Mouse (Mus musculus) liver, embryonic 14.5 days (tissue): ENCODE measurements around the gene Clasp1. TPM values are rescaled to one million over a fixed set of nuclear protein-coding genes. Genes with fewer than 3 reads are reported as not detected.

ENCODE experiments used
- ATAC-seq: fragments of 200-750 bp; cut with Nextera tagmentation; 2 replicates; pipeline ENCODE4 v1.8.0; 2017; ENCODE audit warnings: moderate number of reproducible peaks, mild to moderate bottlenecking, moderate library complexity; ENCODE audit not compliant: insufficient read depth
- DNase-seq, 3 experiments: peaks; one replicate each; pipeline ENCODE4 v3.0.0-alpha.2; 2012 to 2013; ENCODE audit warnings: low read depth in 3 of 3, low spot score in 3 of 3
- H3K27ac ChIP-seq: fragments of 300-500 bp; sonication (generic); 2 replicates; pipeline ENCODE4 v1.5.1; 2014; ENCODE audit warnings: moderate library complexity, mild to moderate bottlenecking, control low read depth, inconsistent platforms
- H3K27me3 ChIP-seq: fragments of 300-500 bp; sonication (generic); 2 replicates; pipeline ENCODE4 v1.6.1; 2014; ENCODE audit warnings: mild to moderate bottlenecking, low read length, moderate library complexity; ENCODE audit not compliant: control insufficient read depth, insufficient read depth
- H3K36me3 ChIP-seq: fragments of 300-500 bp; sonication (generic); replicated peaks from 2 replicates; pipeline ENCODE4 v1.6.1; 2014; ENCODE audit warnings: low read depth; ENCODE audit not compliant: control insufficient read depth, insufficient read depth
- H3K4me1 ChIP-seq, 2 experiments: fragments of 200-500 bp in 1 of 2; fragments of 300-500 bp in 1 of 2; sonication (generic) in 1 of 2; replicated peaks; 2 replicates each; pipeline ENCODE4 v1.6.1; 2012 to 2014; ENCODE audit warnings: antibody characterized with exemption in 1 of 2, inconsistent platforms in 1 of 2, low read length in 1 of 2; ENCODE audit not compliant: control insufficient read depth in 2 of 2, insufficient read depth in 2 of 2
- H3K4me2 ChIP-seq: fragments of 300-500 bp; sonication (generic); 2 replicates; pipeline ENCODE4 v1.6.1; 2014; ENCODE audit warnings: low read depth, mild to moderate bottlenecking, control low read depth, moderate library complexity
- H3K4me3 ChIP-seq, 2 experiments: fragments of 200-500 bp in 1 of 2; fragments of 300-500 bp in 1 of 2; sonication (generic) in 1 of 2; 2 replicates each; pipeline ENCODE4 v1.5.1; 2012 to 2014; ENCODE audit warnings: low read depth in 2 of 2, low read length in 2 of 2, mild to moderate bottlenecking in 2 of 2, control low read depth in 1 of 2, inconsistent platforms in 1 of 2, moderate library complexity in 1 of 2; ENCODE audit not compliant: insufficient read depth in 1 of 2
- H3K9ac ChIP-seq: fragments of 300-500 bp; sonication (generic); replicated peaks from 2 replicates; pipeline ENCODE4 v1.6.1; 2014; ENCODE audit warnings: mild to moderate bottlenecking, control low read depth, moderate library complexity
- H3K9me3 ChIP-seq: fragments of 300-500 bp; sonication (generic); 2 replicates; pipeline ENCODE4 v1.6.1; 2016; ENCODE audit warnings: low read length, mixed read lengths; ENCODE audit not compliant: control insufficient read depth
- CTCF ChIP-seq: IDR thresholded peaks from 2 replicates; pipeline ENCODE4 v1.5.1; 2016; ENCODE audit warnings: antibody characterized with exemption, low read depth, control low read depth
- EP300 ChIP-seq: IDR thresholded peaks from 2 replicates; pipeline ENCODE4 v1.6.1; 2016; ENCODE audit warnings: antibody characterized with exemption, low read depth
- WGBS: fragments of 180-500 bp; shearing (Covaris S2); extraction: QIAGEN DNeasy Blood & Tissue Kit; methylation state at CpG from one replicate; pipeline ENCODE4 v1.1.7; 2014; ENCODE audit not compliant: insufficient replicate concordance; 5-methylcytosine and 5-hydroxymethylcytosine counted together
- polyA plus RNA-seq, 2 experiments: library from polyadenylated mRNA; depleted of rRNA in 1 of 2; stranded (reverse) in 1 of 2; unstranded in 1 of 2; fragments of >200 nt; fragmentation: Nextera tagmentation in 1 of 2; extraction: Ambion mirVana in 1 of 2; gene quantifications; 2 replicates each; pipeline versions ENCODE4 v1.2.1 to v1.2.3; 2012 to 2014

The Clasp1 gene
- polyA plus RNA-seq, 2 experiments: 6.5 to 8.8 TPM

GRCm38 (mm10) chr1:118438332-118438731 is 49.5 kb downstream of the Clasp1 start:
- no peak for TF ChIP-seq CTCF
- TF ChIP-seq EP300: no peak
- no peaks in the 10 kb centered on the region for H3K27me3 ChIP-seq
- no peak for ATAC-seq
- no peak overlapping the region for H3K4me2 ChIP-seq
- H3K4me3 ChIP-seq: no peak overlapping the region
- no peak overlapping the region for H3K9ac ChIP-seq
- no peaks in the 10 kb centered on the region for H3K9me3 ChIP-seq
- DNase-seq: no peak
- no peak overlapping the region for H3K27ac ChIP-seq
- 0 out of 4 replicates have a peak, but pooled peaks cover 0 to 2% of the 10 kb centered on the region in 2 experiments for H3K4me1 ChIP-seq
- no peaks in the 10 kb centered on the region for H3K36me3 ChIP-seq

- Histone ChIP-seq H3K27me3 (no peaks in the 10 kb centered on the region), H3K9me3 (no peaks in the 10 kb centered on the region), H3K9ac (no peak overlapping the region), H3K27ac (no peak overlapping the region), H3K4me1 (0 out of 4 replicates have a peak, but pooled peaks cover 0 to 4% of the 10 kb centered on the region in 2 experiments), H3K4me2 (no peak overlapping the region), H3K36me3 (no peaks in the 10 kb centered on the region), H3K4me3 (no peak overlapping the region)
- ATAC-seq (no peak), DNase-seq (no peak)
- 70% methylated on average over 1 of the region's 1 CpGs for WGBS
- TF ChIP-seq EP300: no peak
- no peak for TF ChIP-seq CTCF
These were observed 51.7 kb downstream of the Clasp1 start for GRCm38 (mm10) chr1:118440547-118440946.

- Histone ChIP-seq H3K4me3 (no peak overlapping the region), H3K27me3 (no peaks in the 10 kb centered on the region), H3K36me3 (no peaks in the 10 kb centered on the region), H3K9ac (no peak overlapping the region), H3K4me1 (0 out of 4 replicates have a peak, but pooled peaks cover 0 to 4% of the 10 kb centered on the region in 2 experiments), H3K4me2 (no peak overlapping the region), H3K27ac (no peak overlapping the region), H3K9me3 (no peaks in the 10 kb centered on the region)
- ATAC-seq (no peak), DNase-seq (no peak)
- 57% methylated on average over 7 of the region's 7 CpGs for WGBS
- TF ChIP-seq EP300 (no peak), CTCF (no peak)
These were observed 55.6 kb downstream of the Clasp1 start for GRCm38 (mm10) chr1:118444420-118444819.

GRCm38 (mm10) chr1:118444988-118445387 is 56.1 kb downstream of the Clasp1 start:
- TF ChIP-seq EP300 (no peak), CTCF (no peak)
- Histone ChIP-seq H3K9me3 (no peaks in the 10 kb centered on the region), H3K4me1 (0 out of 4 replicates have a peak, but pooled peaks cover 0 to 4% of the 10 kb centered on the region in 2 experiments), H3K4me2 (no peak overlapping the region), H3K27ac (no peak overlapping the region), H3K36me3 (no peaks in the 10 kb centered on the region), H3K4me3 (no peak overlapping the region), H3K27me3 (no peaks in the 10 kb centered on the region), H3K9ac (no peak overlapping the region)
- no peak for ATAC-seq
- no peak for DNase-seq
- WGBS: 72% methylated on average over 3 of the region's 3 CpGs

- H3K36me3 ChIP-seq: no peaks in the 10 kb centered on the region
- ATAC-seq (no peak), DNase-seq (no peak)
- H3K9ac ChIP-seq: no peak overlapping the region
- no peak overlapping the region for H3K4me2 ChIP-seq
- H3K9me3 ChIP-seq: no peaks in the 10 kb centered on the region
- no peak overlapping the region for H3K4me3 ChIP-seq
- 0 out of 4 replicates have a peak, but pooled peaks cover 0 to 4% of the 10 kb centered on the region in 2 experiments for H3K4me1 ChIP-seq
- no peak overlapping the region for H3K27ac ChIP-seq
- TF ChIP-seq EP300 (no peak), CTCF (no peak)
- no peaks in the 10 kb centered on the region for H3K27me3 ChIP-seq
- 72% methylated on average over 6 of the region's 6 CpGs for WGBS
These were observed 56.6 kb downstream of the Clasp1 start for GRCm38 (mm10) chr1:118445441-118445840.
